Mouse (Mus musculus) frontal cortex, postnatal 14 days (tissue): ENCODE measurements around the gene Dusp7.

Experiments used
- DNase-seq, 2 experiments: peaks; one replicate each; pipeline ENCODE4 v3.0.0; 2022; ENCODE audit warnings: low spot score in 2 of 2

The Dusp7 gene

DNA sequence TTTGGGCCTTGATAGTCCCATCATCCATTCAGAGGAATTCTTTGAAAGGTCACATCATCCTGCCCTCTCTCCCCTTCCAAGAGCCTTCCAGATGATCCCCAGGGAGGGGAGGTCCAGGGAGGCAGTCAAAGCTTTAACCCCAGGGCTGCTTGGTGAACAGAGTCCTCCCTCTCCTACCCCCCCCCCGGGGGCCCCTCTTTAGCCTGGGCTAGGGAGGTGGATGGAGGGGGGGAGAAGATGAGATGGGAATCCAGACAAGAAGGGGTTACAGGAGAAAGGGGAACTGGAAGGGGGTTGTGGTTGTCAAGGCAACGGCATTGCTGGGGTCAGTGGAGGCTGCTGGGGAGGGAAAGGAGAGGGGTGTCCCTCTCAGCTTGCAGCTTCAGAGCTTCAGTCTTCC, 52.2 kb downstream of the Dusp7 start:
- no peak for DNase-seq

DNA sequence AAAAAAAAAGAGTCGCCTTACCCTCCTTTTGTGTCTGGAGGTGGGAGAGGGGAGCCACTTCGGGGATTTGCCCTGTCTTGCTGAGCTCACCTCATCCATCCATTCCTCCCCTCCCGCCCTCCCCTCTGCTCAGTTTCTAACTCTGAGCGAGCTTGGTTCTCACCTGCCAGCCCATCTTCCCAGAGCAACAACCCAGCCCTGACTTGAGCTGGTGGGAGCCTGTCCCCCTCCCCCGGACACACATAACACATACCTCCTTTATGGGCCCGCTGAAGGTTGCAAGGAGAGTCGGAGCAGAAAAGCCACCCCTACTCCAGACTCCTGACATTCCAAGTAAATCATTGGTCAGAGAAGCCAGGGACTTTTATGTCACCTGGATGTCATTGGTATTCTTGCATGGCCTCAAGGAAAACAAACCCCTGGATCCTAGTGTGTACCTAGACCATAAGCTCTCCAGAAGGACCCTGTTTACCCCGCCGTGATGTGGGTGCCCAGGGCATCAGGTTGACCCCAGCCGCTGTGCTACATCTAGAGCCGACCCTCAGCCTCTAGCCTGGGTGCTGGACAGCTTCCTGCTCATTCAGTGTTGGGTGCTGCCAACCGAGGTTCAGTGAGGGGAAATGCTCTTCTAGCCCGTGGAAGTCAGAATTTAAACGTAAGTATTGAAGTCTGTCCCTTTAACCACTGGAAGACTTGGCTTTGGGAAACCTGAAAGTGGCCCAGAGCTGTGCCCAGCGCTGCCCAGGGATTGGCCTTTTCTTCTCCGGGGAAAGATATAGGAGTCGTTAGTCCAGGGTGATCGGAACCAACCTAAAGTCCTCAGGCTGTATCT, 52.8 kb downstream of the Dusp7 start:
- DNase-seq, result no peak

DNA sequence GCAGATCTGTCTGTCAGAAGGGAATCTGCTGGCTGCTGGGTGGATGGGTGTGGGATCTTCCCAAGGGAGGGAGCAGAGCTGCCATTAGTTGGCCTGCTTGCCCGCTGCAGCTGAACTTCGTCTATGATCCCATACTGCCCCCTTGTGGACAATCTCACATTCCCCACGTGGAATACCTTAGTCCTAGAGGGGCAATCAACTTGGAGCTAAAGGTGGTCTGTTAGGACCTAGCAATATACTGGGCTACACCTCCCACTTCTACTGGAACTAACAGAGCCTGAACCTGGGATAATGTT, 53.4 kb downstream of the Dusp7 start:
- DNase-seq, result peak; percentile 78 to 89
